Mouse (Mus musculus): Measurements from ENCODE around the gene Mlf1. TPM values are rescaled to one million over a fixed set of nuclear protein-coding genes. Genes with fewer than 3 reads are reported as not detected.

Gene Mlf1
- polyA plus RNA-seq (2015; fragmentation: Nextera tagmentation; extraction: Ambion mirVana) = 35.2 and 35.8 TPM in 2 replicates

DNA sequence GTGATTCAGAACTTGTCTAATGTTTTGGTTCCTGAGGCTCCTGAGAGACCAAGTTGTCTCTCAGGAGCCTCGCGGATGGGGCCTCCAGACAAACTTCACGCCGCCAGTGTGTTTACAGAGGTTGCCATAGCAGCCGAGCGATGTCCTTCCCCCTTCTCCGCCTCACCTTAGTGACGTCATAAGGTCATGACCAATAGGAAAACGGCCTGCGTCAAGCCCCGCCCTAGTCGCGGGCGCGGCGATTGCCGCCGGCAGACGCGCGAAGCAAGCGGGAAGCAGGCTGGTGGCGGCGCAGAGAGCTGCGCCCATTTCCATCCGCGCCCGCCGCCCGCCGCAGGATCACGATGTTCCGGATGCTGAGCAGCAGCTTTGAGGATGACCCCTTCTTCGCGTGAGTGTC lies at the start of gene Mlf1:
Gene Mlf1 (plus strand): TSS at position 226 of the 400 bp plus-strand sequence.
- H3K36me3 ChIP-seq (ENCODE audit: control insufficient read depth, insufficient read depth, low read length) = no peaks in the 10 kb centered on the region
- H3K9ac ChIP-seq (ENCODE audit: low read depth, low read length) = peak within 1 kb of the TSS; percentile 75
- H3K9me3 ChIP-seq (ENCODE audit: control insufficient read depth, low read length) = no peaks in the 10 kb centered on the region
- WGBS = under 1% methylated on average over 35 of the region's 35 CpGs
- peak; percentile 100 for ATAC-seq
- H3K27me3 ChIP-seq (replicated peaks; ENCODE audit: control insufficient read depth, insufficient read depth, low read length) = peaks cover 3% of the 10 kb centered on the region
- H3K4me1 ChIP-seq (ENCODE audit: control insufficient read depth, insufficient read depth, low read depth, low read length) = peaks cover 4% of the 10 kb centered on the region; the same call in 1 of the 2 replicates
- H3K27ac ChIP-seq (ENCODE audit: low read depth, low read length) = no peak within 1 kb of the TSS
- H3K4me3 ChIP-seq (ENCODE audit: low read length) = peak within 1 kb of the TSS; percentile 72
- peak within 1 kb of the TSS; percentile 95 for H3K4me2 ChIP-seq (ENCODE audit: low read length)

- ATAC-seq = no peak
- H3K9ac ChIP-seq (ENCODE audit: low read depth, low read length) = no peak overlapping the region
- H3K36me3 ChIP-seq (ENCODE audit: control insufficient read depth, insufficient read depth, low read length) = no peaks in the 10 kb centered on the region
- no peaks in the 10 kb centered on the region for H3K27me3 ChIP-seq (replicated peaks; ENCODE audit: control insufficient read depth, insufficient read depth, low read length)
- no peak overlapping the region for H3K4me2 ChIP-seq (ENCODE audit: low read length)
- H3K27ac ChIP-seq (ENCODE audit: low read depth, low read length) = no peak overlapping the region
- 62% methylated on average over 3 of the region's 3 CpGs for WGBS
- no peaks in the 10 kb centered on the region for H3K9me3 ChIP-seq (ENCODE audit: control insufficient read depth, low read length)
- H3K4me1 ChIP-seq (ENCODE audit: control insufficient read depth, insufficient read depth, low read depth, low read length) = no peaks in the 10 kb centered on the region
- H3K4me3 ChIP-seq (ENCODE audit: low read length) = no peak overlapping the region
Measured at GRCm38 (mm10) chr3:67339558-67339957, 34.3 kb upstream of the Mlf1 start.

DNA sequence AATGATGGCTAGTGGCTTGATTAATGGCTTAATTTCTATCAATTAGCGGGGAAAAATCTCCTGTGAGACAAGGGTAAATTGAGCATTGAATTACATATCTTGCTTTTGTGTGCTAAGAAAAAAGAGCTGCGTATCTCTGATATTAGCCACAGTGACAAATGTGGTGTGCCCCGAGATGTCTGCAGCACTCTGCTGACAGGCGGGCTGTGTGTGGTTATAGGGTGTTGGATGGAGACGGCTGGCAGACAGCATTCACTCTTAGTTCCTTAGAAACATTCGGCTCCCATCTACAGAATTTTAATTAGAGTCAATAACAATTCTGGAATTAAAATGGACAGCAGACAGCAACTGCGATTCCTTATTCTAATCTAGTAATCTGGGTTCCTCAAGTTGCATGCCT lies 33.0 kb upstream of the Mlf1 start:
- no peaks in the 10 kb centered on the region for H3K4me1 ChIP-seq (ENCODE audit: control insufficient read depth, insufficient read depth, low read depth, low read length)
- H3K4me2 ChIP-seq (ENCODE audit: low read length) = no peak overlapping the region
- 35% methylated on average over 7 of the region's 7 CpGs for WGBS
- H3K4me3 ChIP-seq (ENCODE audit: low read length) = no peak overlapping the region
- no peaks in the 10 kb centered on the region for H3K27me3 ChIP-seq (replicated peaks; ENCODE audit: control insufficient read depth, insufficient read depth, low read length)
- ATAC-seq = 0 out of 2 replicates have a peak, but pooled peaks have one; percentile 42
- H3K27ac ChIP-seq (ENCODE audit: low read depth, low read length) = no peak overlapping the region
- no peaks in the 10 kb centered on the region for H3K36me3 ChIP-seq (ENCODE audit: control insufficient read depth, insufficient read depth, low read length)
- H3K9ac ChIP-seq (ENCODE audit: low read depth, low read length) = no peak overlapping the region
- H3K9me3 ChIP-seq (ENCODE audit: control insufficient read depth, low read length) = no peaks in the 10 kb centered on the region

GRCm38 (mm10) chr3:67343004-67343662 lies 30.8 kb upstream of the Mlf1 start:
- ATAC-seq = no peak; the same call in 1 of the 2 replicates
- Histone ChIP-seq H3K27me3 (replicated peaks; ENCODE audit: control insufficient read depth, insufficient read depth, low read length) (no peaks in the 10 kb centered on the region), H3K9ac (ENCODE audit: low read depth, low read length) (no peak overlapping the region), H3K4me2 (ENCODE audit: low read length) (no peak overlapping the region), H3K4me3 (ENCODE audit: low read length) (no peak overlapping the region), H3K36me3 (ENCODE audit: control insufficient read depth, insufficient read depth, low read length) (no peaks in the 10 kb centered on the region), H3K4me1 (ENCODE audit: control insufficient read depth, insufficient read depth, low read depth, low read length) (no peaks in the 10 kb centered on the region), H3K27ac (ENCODE audit: low read depth, low read length) (no peak overlapping the region), H3K9me3 (ENCODE audit: control insufficient read depth, low read length) (no peaks in the 10 kb centered on the region)
- 54% methylated on average over 5 of the region's 5 CpGs for WGBS

DNA sequence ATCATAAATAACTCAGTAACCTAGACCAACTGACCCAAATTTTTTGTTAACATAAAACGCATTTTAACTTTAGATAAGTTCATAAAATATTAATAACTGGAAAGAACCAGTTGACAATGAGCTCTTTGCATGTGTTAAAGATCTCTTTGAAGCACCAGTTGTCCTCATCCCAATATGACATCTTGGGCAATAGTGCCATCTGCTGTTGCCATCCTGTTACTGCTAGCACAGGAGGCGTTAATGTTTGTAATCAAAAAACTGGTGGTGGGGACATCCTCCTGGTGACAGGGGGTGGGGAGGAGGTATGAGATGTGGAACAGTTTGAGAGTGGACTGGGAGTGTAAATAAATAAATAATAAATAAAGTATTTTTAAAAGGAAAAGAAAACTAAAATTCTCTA lies 29.3 kb upstream of the Mlf1 start:
- ATAC-seq = peak; percentile 58
- Histone ChIP-seq H3K9ac (ENCODE audit: low read depth, low read length) (no peak overlapping the region), H3K4me1 (ENCODE audit: control insufficient read depth, insufficient read depth, low read depth, low read length) (no peaks in the 10 kb centered on the region), H3K27ac (ENCODE audit: low read depth, low read length) (no peak overlapping the region), H3K9me3 (ENCODE audit: control insufficient read depth, low read length) (no peaks in the 10 kb centered on the region), H3K27me3 (replicated peaks; ENCODE audit: control insufficient read depth, insufficient read depth, low read length) (no peaks in the 10 kb centered on the region), H3K36me3 (ENCODE audit: control insufficient read depth, insufficient read depth, low read length) (no peaks in the 10 kb centered on the region), H3K4me2 (ENCODE audit: low read length) (no peak overlapping the region), H3K4me3 (ENCODE audit: low read length) (no peak overlapping the region)
- 9% methylated on average over 2 of the region's 2 CpGs for WGBS

GRCm38 (mm10) chr3:67346674-67347073 lies 27.2 kb upstream of the Mlf1 start:
- no peak overlapping the region for H3K27ac ChIP-seq (ENCODE audit: low read depth, low read length)
- H3K9me3 ChIP-seq (ENCODE audit: control insufficient read depth, low read length) = no peaks in the 10 kb centered on the region
- H3K27me3 ChIP-seq (replicated peaks; ENCODE audit: control insufficient read depth, insufficient read depth, low read length) = no peaks in the 10 kb centered on the region
- H3K4me3 ChIP-seq (ENCODE audit: low read length) = no peak overlapping the region
- H3K36me3 ChIP-seq (ENCODE audit: control insufficient read depth, insufficient read depth, low read length) = no peaks in the 10 kb centered on the region
- no peak overlapping the region for H3K9ac ChIP-seq (ENCODE audit: low read depth, low read length)
- no peaks in the 10 kb centered on the region for H3K4me1 ChIP-seq (ENCODE audit: control insufficient read depth, insufficient read depth, low read depth, low read length)
- ATAC-seq = no peak
- 54% methylated on average over 2 of the region's 2 CpGs for WGBS
- H3K4me2 ChIP-seq (ENCODE audit: low read length) = no peak overlapping the region

GRCm38 (mm10) chr3:67351406-67352127 lies 22.3 kb upstream of the Mlf1 start:
- no peaks in the 10 kb centered on the region for H3K9me3 ChIP-seq (ENCODE audit: control insufficient read depth, low read length)
- H3K4me1 ChIP-seq (ENCODE audit: control insufficient read depth, insufficient read depth, low read depth, low read length) = no peaks in the 10 kb centered on the region
- no peak overlapping the region for H3K27ac ChIP-seq (ENCODE audit: low read depth, low read length)
- no peak overlapping the region for H3K4me2 ChIP-seq (ENCODE audit: low read length)
- ATAC-seq = peak; percentile 51; the same call in 1 of the 2 replicates
- H3K27me3 ChIP-seq (replicated peaks; ENCODE audit: control insufficient read depth, insufficient read depth, low read length) = no peaks in the 10 kb centered on the region
- H3K4me3 ChIP-seq (ENCODE audit: low read length) = no peak overlapping the region
- no peaks in the 10 kb centered on the region for H3K36me3 ChIP-seq (ENCODE audit: control insufficient read depth, insufficient read depth, low read length)
- no peak overlapping the region for H3K9ac ChIP-seq (ENCODE audit: low read depth, low read length)
- WGBS = 68% methylated on average over 12 of the region's 12 CpGs

DNA sequence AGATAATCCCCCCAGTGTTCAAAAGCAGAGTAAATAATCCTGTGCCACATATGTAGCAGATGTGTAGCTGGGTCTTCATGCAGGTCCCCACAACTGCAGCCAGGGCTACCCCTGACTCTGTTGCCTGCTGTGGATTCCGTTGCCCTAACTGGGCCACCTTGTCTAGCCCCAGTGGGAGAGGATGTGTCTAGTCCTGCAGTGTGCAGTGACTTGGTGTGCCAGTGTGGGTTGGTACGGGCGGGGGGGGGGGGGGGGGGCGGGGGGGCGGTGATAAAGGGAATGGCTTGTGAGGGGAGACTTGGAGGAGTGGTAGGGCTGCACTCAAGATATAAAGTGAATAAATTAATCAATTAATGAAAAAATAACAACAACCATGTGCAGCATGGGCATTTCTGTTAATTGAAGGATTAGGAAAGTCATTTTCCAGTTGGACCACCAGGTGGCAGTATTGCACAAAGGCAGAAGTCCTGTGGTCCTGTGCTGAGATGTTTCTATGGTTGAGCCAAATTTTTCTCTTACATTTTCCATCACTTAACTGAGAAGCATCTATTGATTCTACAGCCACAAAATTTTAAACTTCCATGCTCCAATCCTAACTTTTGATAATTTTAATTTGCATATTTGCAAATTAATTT lies 21.7 kb upstream of the Mlf1 start:
- H3K4me3 ChIP-seq (ENCODE audit: low read length) = no peak overlapping the region
- WGBS = 11% methylated on average over 2 of the region's 5 CpGs
- H3K9me3 ChIP-seq (ENCODE audit: control insufficient read depth, low read length) = no peaks in the 10 kb centered on the region
- H3K27me3 ChIP-seq (replicated peaks; ENCODE audit: control insufficient read depth, insufficient read depth, low read length) = no peaks in the 10 kb centered on the region
- H3K27ac ChIP-seq (ENCODE audit: low read depth, low read length) = no peak overlapping the region
- no peaks in the 10 kb centered on the region for H3K36me3 ChIP-seq (ENCODE audit: control insufficient read depth, insufficient read depth, low read length)
- H3K4me1 ChIP-seq (ENCODE audit: control insufficient read depth, insufficient read depth, low read depth, low read length) = no peaks in the 10 kb centered on the region
- no peak overlapping the region for H3K4me2 ChIP-seq (ENCODE audit: low read length)
- H3K9ac ChIP-seq (ENCODE audit: low read depth, low read length) = no peak overlapping the region
- peak; percentile 83 for ATAC-seq

- Histone ChIP-seq H3K4me2 (ENCODE audit: low read length) (no peak overlapping the region), H3K9me3 (ENCODE audit: control insufficient read depth, low read length) (no peaks in the 10 kb centered on the region), H3K27me3 (replicated peaks; ENCODE audit: control insufficient read depth, insufficient read depth, low read length) (no peaks in the 10 kb centered on the region), H3K4me3 (ENCODE audit: low read length) (no peak overlapping the region), H3K36me3 (ENCODE audit: control insufficient read depth, insufficient read depth, low read length) (no peaks in the 10 kb centered on the region), H3K27ac (ENCODE audit: low read depth, low read length) (no peak overlapping the region), H3K9ac (ENCODE audit: low read depth, low read length) (no peak overlapping the region), H3K4me1 (ENCODE audit: control insufficient read depth, insufficient read depth, low read depth, low read length) (no peaks in the 10 kb centered on the region)
- ATAC-seq = peak; percentile 68
- WGBS = 87% methylated on average over 3 of the region's 3 CpGs
Measured at GRCm38 (mm10) chr3:67352763-67353149, 21.1 kb upstream of the Mlf1 start.

Data from hindbrain, embryonic 16.5 days (tissue).